Comparison of ENCODE assay signal across 25 mouse cellular contexts in the genomic region with DNA sequence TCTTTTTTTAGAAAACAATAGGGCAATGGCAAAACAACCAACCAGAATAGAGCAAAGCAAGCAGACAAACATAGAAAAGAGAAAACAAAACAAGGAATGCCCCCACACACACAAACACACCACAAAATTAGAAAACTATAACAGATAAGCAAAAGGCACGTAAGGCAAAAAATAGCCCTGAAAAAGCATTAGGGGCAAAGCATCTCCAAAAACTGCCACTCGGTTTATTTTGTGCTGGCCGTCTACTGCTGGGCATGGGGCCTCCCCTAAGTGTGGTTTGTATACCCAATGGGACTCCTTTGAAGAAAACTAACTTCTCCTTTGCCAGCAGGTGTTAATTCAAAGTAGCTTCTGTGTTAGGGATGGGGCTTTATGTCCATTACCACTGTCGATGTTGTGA.
"Had no signal": no experiment of that assay in that cellular context is flagged by ENCODE, and none has a peak within 500 bp of the region (broad histone marks: within the 10 kb centered on the region; RNA-seq: fewer than 3 reads in every experiment).

No protein-coding gene starts in this region.

- H3K9me3 ChIP-seq: heart, embryonic 13.5 days; heart, embryonic 15.5 days; hindbrain, embryonic 13.5 days; hindbrain, embryonic 15.5 days; kidney, embryonic 15.5 days; limb, embryonic 13.5 days; limb, embryonic 15.5 days had no signal

- H3K4me3 ChIP-seq: gastrocnemius, adult 2 months; heart, adult 2 months; heart, embryonic 13.5 days; heart, embryonic 15.5 days; hindbrain, embryonic 13.5 days; hindbrain, embryonic 15.5 days; kidney, embryonic 15.5 days; limb, embryonic 13.5 days; limb, embryonic 15.5 days had no signal

- H3K4me2 ChIP-seq: heart, embryonic 11.5 days; heart, embryonic 13.5 days; heart, embryonic 15.5 days; hindbrain, embryonic 13.5 days; hindbrain, embryonic 15.5 days; kidney, embryonic 15.5 days; limb, embryonic 13.5 days; limb, embryonic 15.5 days had no signal

- ATAC-seq: hindbrain, postnatal 0 days; intestine, embryonic 16.5 days had no signal

- H3K9ac ChIP-seq: heart, embryonic 13.5 days; heart, embryonic 15.5 days; hindbrain, embryonic 13.5 days; hindbrain, embryonic 15.5 days; kidney, embryonic 15.5 days; limb, embryonic 13.5 days; limb, embryonic 15.5 days had no signal

- H3K27me3 ChIP-seq: heart, embryonic 13.5 days; heart, embryonic 15.5 days; hindbrain, embryonic 13.5 days; hindbrain, embryonic 15.5 days; kidney, embryonic 15.5 days; limb, embryonic 13.5 days; limb, embryonic 15.5 days had no signal

- DNase-seq: gastrocnemius, adult 2 months; gastrocnemius, postnatal 10 days; gastrocnemius, postnatal 25 days; heart, adult 2 months; heart, postnatal 14 days; heart, postnatal 36 days; kidney, adult 11 months; kidney, adult 2 months; kidney, adult 9 months; kidney, postnatal 10 days; kidney, postnatal 25 days; kidney, postnatal 4 days; layer of hippocampus, adult 9-11 months; layer of hippocampus, postnatal 36 days; left cerebral cortex, postnatal 4 days had no signal

- H3K36me3 ChIP-seq: heart, embryonic 13.5 days; heart, embryonic 15.5 days; hindbrain, embryonic 13.5 days; hindbrain, embryonic 15.5 days; kidney, embryonic 15.5 days; limb, embryonic 13.5 days; limb, embryonic 15.5 days had no signal

- H3K27ac ChIP-seq: gastrocnemius, adult 2 months; heart, adult 2 months; heart, embryonic 13.5 days; heart, embryonic 15.5 days; hindbrain, embryonic 13.5 days; hindbrain, embryonic 15.5 days; hindbrain, postnatal 0 days; kidney, embryonic 15.5 days; limb, embryonic 13.5 days had no signal

- H3K4me1 ChIP-seq: hindbrain, embryonic 13.5 days; hindbrain, embryonic 15.5 days had no signal
